Mouse (Mus musculus): ENCODE results near the gene Zkscan17.

DNA sequence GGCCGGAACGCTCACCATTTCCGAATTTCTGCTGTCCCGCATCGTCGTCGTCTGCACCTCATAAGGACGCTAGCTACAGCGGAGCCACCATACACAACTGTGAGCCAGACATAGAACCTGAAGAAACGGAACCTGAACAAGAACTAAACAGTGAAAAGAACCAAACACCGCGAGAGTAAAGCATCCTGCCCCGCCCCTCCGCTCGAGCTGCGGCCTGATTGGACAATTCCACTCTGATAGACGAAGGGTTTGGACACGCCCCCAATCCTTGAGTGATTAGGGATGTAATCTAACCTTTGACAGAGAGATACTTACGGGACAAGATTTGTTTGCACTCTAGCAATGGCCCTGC is 54.2 kb downstream of the Zkscan17 start, which contains the start of gene Zfp867:
- peak; percentile 74; the same call in 1 of the 2 replicates for TF ChIP-seq POLR2AphosphoS2 (IDR thresholded peaks at IDR 0.05; ENCODE audit: low read depth, low read length)
- TF ChIP-seq CTCF (conservative IDR thresholded peaks at IDR 0.05 in 1 of 2, IDR thresholded peaks at IDR 0.05 in 1 of 2; ENCODE audit: low read depth in 2 of 2, low read length in 2 of 2) = no peak
- no peak for TF ChIP-seq ZKSCAN1 (IDR thresholded peaks at IDR 0.05; ENCODE audit: borderline replicate concordance, low read depth, low read length)
